Mouse (Mus musculus) thymus, adult 2 months (tissue): ENCODE data around the gene Phf19. TPM values are rescaled to one million over a fixed set of nuclear protein-coding genes. Genes with fewer than 3 reads are reported as not detected.
A peak's percentile ranks its signal among the peaks of the same experiment; 100 is the strongest.

ENCODE experiments used
- DNase-seq: peaks from one replicate; pipeline ENCODE4 v3.0.0; 2021
- H3K27ac ChIP-seq: fragments of 200-500 bp; 2 replicates; pipeline ENCODE4 v1.5.1; 2012; ENCODE audit warnings: low read length, control low read depth; ENCODE audit not compliant: control insufficient read depth, insufficient read depth
- H3K27me3 ChIP-seq: fragments of 200-500 bp; 2 replicates; pipeline ENCODE4 v1.6.1; 2012; ENCODE audit warnings: mild to moderate bottlenecking, low read length, moderate library complexity, mixed read lengths; ENCODE audit not compliant: control insufficient read depth, insufficient read depth
- H3K36me3 ChIP-seq: fragments of 200-500 bp; 2 replicates; pipeline ENCODE4 v1.6.1; 2012; ENCODE audit warnings: mild to moderate bottlenecking, low read length, moderate library complexity; ENCODE audit not compliant: control insufficient read depth, insufficient read depth
- H3K4me1 ChIP-seq: fragments of 200-500 bp; replicated peaks from 2 replicates; pipeline ENCODE4 v1.6.1; 2012; ENCODE audit warnings: low read length; ENCODE audit not compliant: control insufficient read depth, insufficient read depth
- H3K4me3 ChIP-seq: fragments of 200-500 bp; 2 replicates; pipeline ENCODE4 v1.5.1; 2012; ENCODE audit warnings: mild to moderate bottlenecking, low read length, control low read depth, moderate library complexity; ENCODE audit not compliant: control insufficient read depth, insufficient read depth
- CTCF ChIP-seq: fragments of 200-500 bp; IDR thresholded peaks from 2 replicates; pipeline ENCODE4 v1.5.1; 2012; ENCODE audit warnings: mild to moderate bottlenecking, control low read depth, low read length, moderate library complexity, borderline replicate concordance; ENCODE audit not compliant: control insufficient read depth, poor library complexity, insufficient read depth; ENCODE audit errors: extremely low read depth
- POLR2A ChIP-seq: fragments of 200-500 bp; IDR thresholded peaks from 2 replicates; pipeline ENCODE4 v1.6.1; 2012; ENCODE audit warnings: mild to moderate bottlenecking, low read length, control low read depth, moderate library complexity; ENCODE audit not compliant: control insufficient read depth, poor library complexity, insufficient read depth; ENCODE audit errors: extremely low read depth
- WGBS: fragments of 180-500 bp; shearing (Covaris S2); methylation state at CpG from one replicate; pipeline ENCODE4 v1.1.7; 2018; 5-methylcytosine and 5-hydroxymethylcytosine counted together
- polyA plus RNA-seq: library from polyadenylated mRNA; depleted of rRNA; stranded (reverse); fragments of >200 nt; gene quantifications from 2 replicates; pipeline ENCODE4 v1.2.3, GENCODE M21; 2012

Phf19 gene
- polyA plus RNA-seq, 1 experiment: 18.8 TPM

DNA sequence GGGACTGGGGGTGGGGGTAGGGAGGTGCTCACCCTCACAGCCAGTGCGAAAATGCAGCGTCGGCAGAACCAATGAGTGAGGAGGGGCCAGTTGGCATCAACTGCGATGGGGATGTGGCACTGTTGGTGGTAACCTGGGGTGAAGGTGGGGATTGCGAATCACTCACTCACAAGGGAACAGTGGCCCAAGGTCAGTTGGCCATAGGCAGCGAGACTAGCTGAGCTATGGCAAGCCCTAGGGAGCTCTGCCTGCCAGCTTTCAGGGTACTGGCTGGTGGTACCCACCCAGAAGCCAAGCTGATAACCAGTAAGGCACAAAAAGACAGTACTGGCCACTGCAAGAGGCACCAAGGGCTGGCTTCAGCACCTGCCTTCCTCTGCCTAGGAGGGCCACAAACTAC is 7.4 kb downstream of the Phf19 start:
- no peak for DNase-seq
- Histone ChIP-seq H3K4me1 (peaks cover 21% of the 10 kb centered on the region), H3K27me3 (no peaks in the 10 kb centered on the region), H3K27ac (no peak overlapping the region; the same call in 1 of the 2 replicates), H3K36me3 (no peaks in the 10 kb centered on the region), H3K4me3 (no peak overlapping the region)
- 94% methylated on average over 6 of the region's 6 CpGs for WGBS
- TF ChIP-seq POLR2A (no peak), CTCF (no peak)

- no peaks in the 10 kb centered on the region for H3K27me3 ChIP-seq
- no peaks in the 10 kb centered on the region for H3K36me3 ChIP-seq
- H3K27ac ChIP-seq: no peak overlapping the region
- TF ChIP-seq CTCF (peak; percentile 67; the same call in 1 of the 2 replicates), POLR2A (peak; percentile 41; the same call in 1 of the 2 replicates)
- WGBS: 3% methylated on average over 34 of the region's 34 CpGs
- DNase-seq: peak; percentile 97
- peaks cover 21% of the 10 kb centered on the region for H3K4me1 ChIP-seq
- H3K4me3 ChIP-seq: peak overlapping the region; percentile 42
Measured at GRCm38 (mm10) chr2:34904849-34905542, 8.8 kb downstream of the Phf19 start.

GRCm38 (mm10) chr2:34903652-34904405 is 10.0 kb downstream of the Phf19 start:
- H3K4me3 ChIP-seq: no peak overlapping the region
- TF ChIP-seq POLR2A (no peak), CTCF (no peak)
- no peak overlapping the region for H3K27ac ChIP-seq
- DNase-seq: no peak
- 95% methylated on average over 4 of the region's 4 CpGs for WGBS
- H3K4me1 ChIP-seq: peaks cover 21% of the 10 kb centered on the region
- 0 out of 2 replicates have a peak, but pooled peaks cover 2% of the 10 kb centered on the region for H3K36me3 ChIP-seq
- no peaks in the 10 kb centered on the region for H3K27me3 ChIP-seq

DNA sequence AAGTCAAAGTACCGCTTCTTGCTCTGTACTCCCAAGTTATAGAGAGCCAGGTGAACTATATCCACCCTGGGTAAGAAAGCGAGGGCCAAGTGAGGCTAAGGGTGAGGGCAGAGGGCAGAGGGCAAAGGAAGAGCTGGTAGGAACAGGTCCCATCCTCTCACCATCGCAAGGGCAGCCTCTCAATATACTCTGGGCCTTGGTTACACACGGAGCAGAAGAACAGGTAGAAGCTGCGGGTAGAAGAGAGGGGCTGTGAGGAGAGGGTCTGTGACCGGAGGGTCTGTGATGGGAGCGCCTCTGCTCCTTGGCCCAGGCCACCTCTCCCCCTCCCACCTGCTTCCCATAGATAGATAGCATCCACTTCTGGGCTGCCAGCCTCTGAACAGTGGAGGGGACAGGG is 10.6 kb downstream of the Phf19 start:
- Histone ChIP-seq H3K27ac (no peak overlapping the region), H3K4me3 (no peak overlapping the region), H3K4me1 (peaks cover 21% of the 10 kb centered on the region), H3K36me3 (0 out of 2 replicates have a peak, but pooled peaks cover 5% of the 10 kb centered on the region), H3K27me3 (no peaks in the 10 kb centered on the region)
- 96% methylated on average over 7 of the region's 7 CpGs for WGBS
- TF ChIP-seq POLR2A (no peak), CTCF (no peak)
- DNase-seq: no peak

GRCm38 (mm10) chr2:34902731-34903130 is 11.1 kb downstream of the Phf19 start:
- WGBS: over 99% methylated on average over 6 of the region's 6 CpGs
- TF ChIP-seq CTCF: no peak
- TF ChIP-seq POLR2A: no peak
- H3K4me3 ChIP-seq: no peak overlapping the region
- peaks cover 18% of the 10 kb centered on the region for H3K4me1 ChIP-seq
- no peak for DNase-seq
- H3K36me3 ChIP-seq: 0 out of 2 replicates have a peak, but pooled peaks cover 7% of the 10 kb centered on the region
- H3K27ac ChIP-seq: no peak overlapping the region
- H3K27me3 ChIP-seq: no peaks in the 10 kb centered on the region

DNA sequence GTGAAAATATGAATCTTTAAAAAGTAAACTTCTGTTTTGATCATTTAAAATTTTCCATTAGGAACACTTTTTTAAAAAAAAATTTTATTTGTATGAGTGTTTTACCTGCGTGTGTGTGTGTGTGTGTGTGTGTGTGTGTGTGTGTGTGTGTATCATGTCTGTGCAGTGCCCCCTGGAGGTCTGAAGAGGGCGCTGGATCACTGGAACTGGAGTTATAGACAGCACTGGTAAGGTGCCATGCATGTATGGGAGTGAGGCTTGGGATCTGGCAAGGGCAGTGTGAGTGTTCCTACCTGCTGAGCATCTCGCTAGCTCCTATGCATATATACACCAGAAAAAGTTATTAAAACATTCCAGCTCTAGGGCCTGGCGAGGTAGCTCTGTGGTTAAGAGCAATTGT is 12.1 kb downstream of the Phf19 start:
- H3K4me1 ChIP-seq: peaks cover 10% of the 10 kb centered on the region
- no peak for DNase-seq
- no peaks in the 10 kb centered on the region for H3K27me3 ChIP-seq
- no peak overlapping the region for H3K4me3 ChIP-seq
- H3K36me3 ChIP-seq: peaks cover 7% of the 10 kb centered on the region; the same call in 1 of the 2 replicates
- 89% methylated on average over 4 of the region's 4 CpGs for WGBS
- no peak for TF ChIP-seq POLR2A
- TF ChIP-seq CTCF: no peak
- H3K27ac ChIP-seq: no peak overlapping the region
